Mouse (Mus musculus) common myeloid progenitor, adult 5-6 weeks (primary cell): ENCODE measurements at regions not wholly inside any gene's neighbourhood (a gene's known extent, or its start where the extent isn't known, plus 50 kb on each side); places are given as distances from the start of the nearest gene placed in this dataset.

ENCODE experiments used
- ATAC-seq: replicated peaks from 2 replicates; pipeline ENCODE4 v1.8.0; 2016; ENCODE audit warnings: low read depth, mild to moderate bottlenecking, moderate TSS enrichment, inconsistent platforms; ENCODE audit not compliant: poor library complexity, severe bottlenecking

GRCm38 (mm10) chr16:29706996-29707395, 127.9 kb downstream of the Opa1 start:
- no peak for ATAC-seq

GRCm38 (mm10) chr16:29707656-29708055, 128.5 kb downstream of the Opa1 start:
- ATAC-seq = no peak

GRCm38 (mm10) chr16:29709072-29709471, 129.9 kb downstream of the Opa1 start:
- no peak for ATAC-seq

- no peak for ATAC-seq
These were observed 132.3 kb downstream of the Opa1 start for GRCm38 (mm10) chr16:29711386-29711785.

- no peak for ATAC-seq
These were observed 133.0 kb downstream of the Opa1 start for GRCm38 (mm10) chr16:29711912-29712681.

GRCm38 (mm10) chr16:29714612-29715127, 135.5 kb downstream of the Opa1 start:
- ATAC-seq = no peak

GRCm38 (mm10) chr16:29718965-29719364, 139.8 kb downstream of the Opa1 start:
- no peak for ATAC-seq

- no peak for ATAC-seq
These were observed 140.7 kb downstream of the Opa1 start for GRCm38 (mm10) chr16:29719571-29720451.

- no peak for ATAC-seq
These were observed 146.0 kb downstream of the Opa1 start for GRCm38 (mm10) chr16:29725153-29725552.

GRCm38 (mm10) chr16:29725563-29725962, 146.4 kb downstream of the Opa1 start:
- ATAC-seq = no peak

- ATAC-seq = 0 out of 2 replicates have a peak, but pooled peaks have one; percentile 36
These were observed 148.3 kb downstream of the Opa1 start for GRCm38 (mm10) chr16:29727397-29727796.

GRCm38 (mm10) chr16:29728769-29729481, 149.8 kb downstream of the Opa1 start:
- peak; percentile 59; the same call in 1 of the 2 replicates for ATAC-seq

GRCm38 (mm10) chr16:29730010-29730409, 150.9 kb downstream of the Opa1 start:
- ATAC-seq = no peak

GRCm38 (mm10) chr16:29732889-29733288, 153.8 kb downstream of the Opa1 start:
- no peak for ATAC-seq

- no peak for ATAC-seq
These were observed 154.7 kb downstream of the Opa1 start for GRCm38 (mm10) chr16:29733847-29734246.

- ATAC-seq = peak; percentile 51; the same call in 1 of the 2 replicates
These were observed 155.2 kb downstream of the Opa1 start for GRCm38 (mm10) chr16:29734324-29734723.

- no peak for ATAC-seq
These were observed 155.7 kb downstream of the Opa1 start for GRCm38 (mm10) chr16:29734738-29735250.

GRCm38 (mm10) chr16:29735371-29736008, 156.4 kb downstream of the Opa1 start:
- peak; percentile 75 for ATAC-seq

- ATAC-seq = no peak
These were observed 157.1 kb downstream of the Opa1 start for GRCm38 (mm10) chr16:29736211-29736610.
